Comparison of ENCODE assay signal across 12 mouse cellular contexts in the genomic region with DNA sequence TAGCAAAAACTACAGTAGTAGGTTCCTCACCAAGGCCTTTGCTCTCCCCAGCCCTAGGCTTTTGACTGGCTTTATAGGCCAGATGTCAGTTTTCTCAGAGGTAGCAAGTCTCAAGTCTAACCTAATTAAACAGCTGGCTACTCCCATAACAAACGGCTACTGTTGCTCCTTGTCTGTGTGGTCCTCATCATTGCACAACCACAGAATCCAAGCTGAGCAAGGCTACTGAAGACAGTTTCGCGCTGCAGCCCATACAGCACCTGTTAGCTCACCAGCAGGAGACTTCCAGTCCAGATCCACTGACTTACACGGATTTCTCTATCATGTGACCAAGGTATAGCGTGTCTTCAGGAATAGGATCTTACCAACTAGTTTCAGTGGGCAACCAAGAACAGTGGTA.
"Had no signal": no experiment of that assay in that cellular context is flagged by ENCODE, and none has a peak within 500 bp of the region (broad histone marks: within the 10 kb centered on the region; RNA-seq: fewer than 3 reads in every experiment).

No protein-coding gene starts in this region.

- H3K36me3 ChIP-seq: limb, embryonic 13.5 days; neural tube, embryonic 12.5 days had no signal

- H3K27me3 ChIP-seq: limb, embryonic 13.5 days; neural tube, embryonic 12.5 days had no signal

- H3K4me2 ChIP-seq: limb, embryonic 13.5 days; neural tube, embryonic 12.5 days had no signal

- H3K9ac ChIP-seq: limb, embryonic 13.5 days; liver, embryonic 14.5 days; neural tube, embryonic 12.5 days had no signal

- H3K9me3 ChIP-seq: limb, embryonic 13.5 days; neural tube, embryonic 12.5 days had no signal

- H3K4me3 ChIP-seq: limb, embryonic 13.5 days; neural tube, embryonic 12.5 days had no signal

- ATAC-seq: inflammation-experienced regulatory T-cells, adult 6 months had no signal

- H3K27ac ChIP-seq: limb, embryonic 13.5 days; liver, embryonic 14.5 days; neural tube, embryonic 12.5 days had no signal

- DNase-seq: kidney, adult 2 months; kidney, postnatal 25 days; layer of hippocampus, postnatal 36 days; lung, adult 18-20 months; midbrain, embryonic 14.5 days; right cerebral cortex, postnatal 14 days; thymus, adult 2 months; thymus, postnatal 25 days had no signal

- H3K4me1 ChIP-seq: neural tube, embryonic 12.5 days had no signal
